Mouse (Mus musculus) liver, adult 2 months (tissue): ENCODE data around the gene Ndufs1. TPM values are rescaled to one million over a fixed set of nuclear protein-coding genes. Genes with fewer than 3 reads are reported as not detected.

ENCODE experiments used
- DNase-seq: peaks from one replicate; pipeline ENCODE4 v3.0.0-alpha.2; 2011; ENCODE audit warnings: low read depth, low spot score; ENCODE audit errors: extremely low read depth
- H3K27ac ChIP-seq: fragments of 200-500 bp; replicated peaks from 2 replicates; pipeline ENCODE4 v1.5.1; 2012; ENCODE audit warnings: low read depth, mild to moderate bottlenecking, control low read depth, inconsistent platforms, low read length; ENCODE audit not compliant: insufficient read depth
- H3K27me3 ChIP-seq: fragments of 200-500 bp; 2 replicates; pipeline ENCODE4 v1.6.1; 2012; ENCODE audit warnings: mild to moderate bottlenecking, moderate library complexity, low read length, inconsistent platforms; ENCODE audit not compliant: control insufficient read depth, insufficient read depth
- H3K36me3 ChIP-seq: fragments of 200-500 bp; 2 replicates; pipeline ENCODE4 v1.6.1; 2012; ENCODE audit warnings: low read length, inconsistent platforms; ENCODE audit not compliant: control insufficient read depth, insufficient read depth
- H3K4me1 ChIP-seq: fragments of 200-500 bp; 2 replicates; pipeline ENCODE4 v1.6.1; 2011; ENCODE audit warnings: low read length; ENCODE audit not compliant: control insufficient read depth, insufficient read depth
- H3K4me3 ChIP-seq: fragments of 200-500 bp; 2 replicates; pipeline ENCODE4 v1.5.1; 2011; ENCODE audit warnings: low read depth, mild to moderate bottlenecking, control low read depth, low read length, moderate library complexity; ENCODE audit not compliant: insufficient read depth
- H3K79me2 ChIP-seq: fragments of 200-500 bp; 2 replicates; pipeline ENCODE4 v1.6.1; 2012; ENCODE audit warnings: inconsistent platforms, mild to moderate bottlenecking, low read length, moderate library complexity; ENCODE audit not compliant: control insufficient read depth, insufficient read depth
- H3K9ac ChIP-seq: fragments of 200-500 bp; 2 replicates; pipeline ENCODE4 v1.6.1; 2012; ENCODE audit warnings: low read depth, mild to moderate bottlenecking, control low read depth, inconsistent platforms, low read length
- CTCF ChIP-seq: fragments of 200-500 bp; IDR thresholded peaks from 2 replicates; pipeline ENCODE4 v1.5.1; 2011; ENCODE audit warnings: low read depth, low read length, control low read depth
- POLR2A ChIP-seq: fragments of 200-500 bp; IDR thresholded peaks from 2 replicates; pipeline ENCODE4 v1.6.1; 2011; ENCODE audit warnings: low read length, control low read depth; ENCODE audit not compliant: insufficient read depth; ENCODE audit errors: extremely low read depth
- WGBS: fragments of 180-500 bp; shearing (Covaris S2); methylation state at CpG from one replicate; pipeline ENCODE4 v1.1.7; 2018; 5-methylcytosine and 5-hydroxymethylcytosine counted together
- polyA plus RNA-seq: library from polyadenylated mRNA; depleted of rRNA; stranded (reverse); fragments of >200 nt; gene quantifications from 2 replicates; pipeline ENCODE4 v1.2.3, GENCODE M21; 2012
- total RNA-seq: library from RNA; depleted of rRNA; stranded (reverse); fragments of >200 nt; gene quantifications from 2 replicates; pipeline ENCODE4 v1.2.3, GENCODE M21; 2014

Gene Ndufs1
- total and polyA plus RNA-seq, 2 experiments: 47.5 to 182 TPM

DNA sequence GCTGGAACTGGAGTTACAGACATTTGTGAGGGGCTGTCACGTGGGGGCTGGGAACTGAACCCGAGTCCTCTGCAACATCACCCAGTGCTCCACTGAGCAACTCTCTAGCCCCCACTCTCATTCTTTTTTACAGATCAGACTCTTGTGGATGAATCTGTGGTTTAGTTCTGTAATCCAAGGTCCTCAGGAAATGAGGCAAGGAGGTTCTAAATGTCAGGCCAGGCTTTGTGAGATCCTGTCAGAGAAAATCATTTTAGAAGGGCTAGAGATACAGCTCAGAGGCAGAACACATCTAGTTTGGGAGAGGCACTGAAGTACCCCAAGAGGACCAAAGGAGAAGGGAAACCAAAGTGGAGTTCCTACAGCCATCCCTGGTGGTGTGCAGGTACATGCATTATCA, 45.8 kb downstream of the Ndufs1 start:
- no peak overlapping the region for H3K9ac ChIP-seq
- no peak overlapping the region for H3K4me3 ChIP-seq
- TF ChIP-seq POLR2A (no peak), CTCF (no peak)
- H3K79me2 ChIP-seq: no peaks in the 10 kb centered on the region
- DNase-seq: no peak
- H3K36me3 ChIP-seq: no peaks in the 10 kb centered on the region
- peaks cover 5% of the 10 kb centered on the region; the same call in 1 of the 2 replicates for H3K4me1 ChIP-seq
- WGBS: 77% methylated on average over 2 of the region's 2 CpGs
- no peak overlapping the region for H3K27ac ChIP-seq
- no peaks in the 10 kb centered on the region for H3K27me3 ChIP-seq

- Histone ChIP-seq H3K79me2 (no peaks in the 10 kb centered on the region), H3K4me3 (peak overlapping the region; percentile 62), H3K9ac (peak overlapping the region; percentile 90), H3K36me3 (no peaks in the 10 kb centered on the region), H3K27me3 (no peaks in the 10 kb centered on the region), H3K4me1 (peaks cover 5% of the 10 kb centered on the region; the same call in 1 of the 2 replicates), H3K27ac (peak overlapping the region; percentile 94)
- DNase-seq: peak; percentile 70
- 8% methylated on average over 18 of the region's 18 CpGs for WGBS
- TF ChIP-seq POLR2A (no peak), CTCF (no peak)
Measured at GRCm38 (mm10) chr1:63129857-63130690, 46.6 kb downstream of the Ndufs1 start.

GRCm38 (mm10) chr1:63129273-63129672, 47.4 kb downstream of the Ndufs1 start:
- H3K27ac ChIP-seq: peak overlapping the region; percentile 11
- TF ChIP-seq POLR2A: no peak
- TF ChIP-seq CTCF: no peak
- no peaks in the 10 kb centered on the region for H3K27me3 ChIP-seq
- H3K4me3 ChIP-seq: no peak overlapping the region
- 48% methylated on average over 3 of the region's 3 CpGs for WGBS
- no peaks in the 10 kb centered on the region for H3K36me3 ChIP-seq
- H3K9ac ChIP-seq: no peak overlapping the region
- H3K4me1 ChIP-seq: peaks cover 9% of the 10 kb centered on the region; the same call in 1 of the 2 replicates
- peak; percentile 39 for DNase-seq
- no peaks in the 10 kb centered on the region for H3K79me2 ChIP-seq

GRCm38 (mm10) chr1:63126206-63126605, 50.4 kb downstream of the Ndufs1 start:
- peaks cover 11% of the 10 kb centered on the region for H3K36me3 ChIP-seq
- no peak overlapping the region for H3K27ac ChIP-seq
- no peak for DNase-seq
- WGBS: 98% methylated on average over 3 of the region's 3 CpGs
- H3K27me3 ChIP-seq: no peaks in the 10 kb centered on the region
- H3K4me3 ChIP-seq: no peak overlapping the region
- H3K79me2 ChIP-seq: no peaks in the 10 kb centered on the region
- TF ChIP-seq CTCF: no peak
- no peak for TF ChIP-seq POLR2A
- H3K9ac ChIP-seq: no peak overlapping the region
- H3K4me1 ChIP-seq: peaks cover 16% of the 10 kb centered on the region; the same call in 1 of the 2 replicates

DNA sequence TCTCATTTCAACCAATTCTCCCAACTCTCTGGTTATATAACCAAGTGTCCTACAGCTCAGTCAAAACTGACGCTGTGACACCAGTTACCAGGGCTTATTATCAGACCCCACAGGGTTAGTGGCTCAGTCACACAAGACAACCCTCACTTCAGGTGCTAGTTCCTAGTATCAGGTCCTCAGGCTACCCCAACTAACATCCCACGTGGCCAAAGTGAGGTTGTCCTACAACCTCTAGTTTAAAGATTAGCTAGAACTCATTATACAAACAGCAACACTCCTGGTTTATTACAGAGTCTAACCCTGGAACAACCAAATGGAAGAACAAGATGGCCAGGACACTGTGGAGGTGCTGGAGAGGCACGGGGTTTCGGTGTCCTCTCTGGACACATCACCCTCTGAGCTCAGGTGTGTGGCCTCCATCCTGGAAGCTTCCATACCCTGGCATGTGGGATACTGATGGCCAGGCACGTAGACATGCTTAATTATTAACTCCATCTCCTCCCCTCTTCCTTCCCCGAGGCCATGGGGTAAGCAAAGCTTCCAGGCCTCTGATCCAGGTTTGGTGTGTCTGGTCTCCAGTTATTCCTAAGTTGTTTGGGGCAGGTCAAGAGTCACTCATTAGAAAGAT, 52.7 kb downstream of the Ndufs1 start:
- H3K27me3 ChIP-seq: no peaks in the 10 kb centered on the region
- H3K27ac ChIP-seq: peak overlapping the region; percentile 78
- H3K9ac ChIP-seq: no peak overlapping the region
- H3K36me3 ChIP-seq: peaks cover 28% of the 10 kb centered on the region
- no peaks in the 10 kb centered on the region for H3K79me2 ChIP-seq
- H3K4me3 ChIP-seq: no peak overlapping the region
- TF ChIP-seq CTCF (no peak), POLR2A (0 out of 2 replicates have a peak, but pooled peaks have one; percentile 15)
- peaks cover 10% of the 10 kb centered on the region; the same call in 1 of the 2 replicates for H3K4me1 ChIP-seq
- DNase-seq: peak; percentile 92
- WGBS: 25% methylated on average over 6 of the region's 6 CpGs
